Mouse (Mus musculus) embryonic facial prominence, embryonic 14.5 days (tissue): ENCODE measurements around the gene Dnajc3. TPM values are rescaled to one million over a fixed set of nuclear protein-coding genes. Genes with fewer than 3 reads are reported as not detected.

ENCODE experiments used
- ATAC-seq: fragments of 200-750 bp; cut with Nextera tagmentation; 2 replicates; pipeline ENCODE4 v1.8.0; 2017; ENCODE audit warnings: low read depth, moderate number of reproducible peaks, moderate TSS enrichment
- DNase-seq: peaks from one replicate; pipeline ENCODE4 v3.0.0-alpha.2; 2015; ENCODE audit warnings: low spot score
- H3K27ac ChIP-seq: fragments of 300-500 bp; sonication (generic); replicated peaks from 2 replicates; pipeline ENCODE4 v1.5.1; 2014; ENCODE audit warnings: low read depth, mild to moderate bottlenecking, low read length, moderate library complexity
- H3K27me3 ChIP-seq: fragments of 300-500 bp; sonication (generic); replicated peaks from 2 replicates; pipeline ENCODE4 v1.6.1; 2014; ENCODE audit warnings: low read length; ENCODE audit not compliant: control insufficient read depth, insufficient read depth
- H3K36me3 ChIP-seq: fragments of 300-500 bp; sonication (generic); 2 replicates; pipeline ENCODE4 v1.6.1; 2014; ENCODE audit warnings: low read length, mixed read lengths; ENCODE audit not compliant: control insufficient read depth, insufficient read depth
- H3K4me1 ChIP-seq: fragments of 300-500 bp; sonication (generic); 2 replicates; pipeline ENCODE4 v1.6.1; 2014; ENCODE audit warnings: antibody characterized with exemption, low read length; ENCODE audit not compliant: control insufficient read depth, insufficient read depth
- H3K4me2 ChIP-seq: fragments of 300-500 bp; sonication (generic); 2 replicates; pipeline ENCODE4 v1.6.1; 2014; ENCODE audit warnings: low read depth, mild to moderate bottlenecking, low read length, moderate library complexity, mixed read lengths
- H3K4me3 ChIP-seq: fragments of 300-500 bp; sonication (generic); 2 replicates; pipeline ENCODE4 v1.5.1; 2014; ENCODE audit warnings: low read depth, mild to moderate bottlenecking, low read length
- H3K9ac ChIP-seq: fragments of 300-500 bp; sonication (generic); 2 replicates; pipeline ENCODE4 v1.6.1; 2014; ENCODE audit warnings: low read depth, mild to moderate bottlenecking, low read length, moderate library complexity, mixed read lengths
- H3K9me3 ChIP-seq: fragments of 300-500 bp; sonication (generic); 2 replicates; pipeline ENCODE4 v1.6.1; 2016; ENCODE audit warnings: low read length; ENCODE audit not compliant: control insufficient read depth
- WGBS: fragments of 180-500 bp; shearing (Covaris S2); extraction: QIAGEN DNeasy Blood & Tissue Kit; methylation state at CpG from one replicate; pipeline ENCODE4 v1.1.7; 2014; 5-methylcytosine and 5-hydroxymethylcytosine counted together
- polyA plus RNA-seq: library from polyadenylated mRNA; unstranded; fragments of >200 nt; fragmentation: Nextera tagmentation; extraction: Ambion mirVana; gene quantifications from 2 replicates; pipeline ENCODE4 v1.2.1, GENCODE M21; 2014

Dnajc3 gene
- polyA plus RNA-seq, 1 experiment from 2014 or later: 54.2 TPM

- ATAC-seq: no peak
- WGBS: 73% methylated on average over 8 of the region's 8 CpGs
These were observed 30.2 kb upstream of the Dnajc3 start for GRCm38 (mm10) chr14:118907592-118907991.

GRCm38 (mm10) chr14:118909872-118910271 is 27.9 kb upstream of the Dnajc3 start:
- WGBS: 66% methylated on average over 8 of the region's 8 CpGs
- Histone ChIP-seq H3K27ac (no peak overlapping the region), H3K9ac (no peak overlapping the region), H3K9me3 (no peaks in the 10 kb centered on the region), H3K4me1 (no peaks in the 10 kb centered on the region), H3K36me3 (peaks cover 64% of the 10 kb centered on the region), H3K4me2 (no peak overlapping the region), H3K4me3 (no peak overlapping the region), H3K27me3 (no peaks in the 10 kb centered on the region)
- DNase-seq (no peak), ATAC-seq (no peak)

More at GRCm38 (mm10) chr14:118907592-118907991, 30.2 kb upstream of the Dnajc3 start:
- H3K9me3 ChIP-seq: no peaks in the 10 kb centered on the region
- no peak overlapping the region for H3K9ac ChIP-seq
- DNase-seq: no peak
- H3K4me2 ChIP-seq: no peak overlapping the region
- H3K4me1 ChIP-seq: no peaks in the 10 kb centered on the region
- peaks cover 82% of the 10 kb centered on the region for H3K36me3 ChIP-seq
- no peaks in the 10 kb centered on the region for H3K27me3 ChIP-seq
- H3K27ac ChIP-seq: no peak overlapping the region
- no peak overlapping the region for H3K4me3 ChIP-seq

DNA sequence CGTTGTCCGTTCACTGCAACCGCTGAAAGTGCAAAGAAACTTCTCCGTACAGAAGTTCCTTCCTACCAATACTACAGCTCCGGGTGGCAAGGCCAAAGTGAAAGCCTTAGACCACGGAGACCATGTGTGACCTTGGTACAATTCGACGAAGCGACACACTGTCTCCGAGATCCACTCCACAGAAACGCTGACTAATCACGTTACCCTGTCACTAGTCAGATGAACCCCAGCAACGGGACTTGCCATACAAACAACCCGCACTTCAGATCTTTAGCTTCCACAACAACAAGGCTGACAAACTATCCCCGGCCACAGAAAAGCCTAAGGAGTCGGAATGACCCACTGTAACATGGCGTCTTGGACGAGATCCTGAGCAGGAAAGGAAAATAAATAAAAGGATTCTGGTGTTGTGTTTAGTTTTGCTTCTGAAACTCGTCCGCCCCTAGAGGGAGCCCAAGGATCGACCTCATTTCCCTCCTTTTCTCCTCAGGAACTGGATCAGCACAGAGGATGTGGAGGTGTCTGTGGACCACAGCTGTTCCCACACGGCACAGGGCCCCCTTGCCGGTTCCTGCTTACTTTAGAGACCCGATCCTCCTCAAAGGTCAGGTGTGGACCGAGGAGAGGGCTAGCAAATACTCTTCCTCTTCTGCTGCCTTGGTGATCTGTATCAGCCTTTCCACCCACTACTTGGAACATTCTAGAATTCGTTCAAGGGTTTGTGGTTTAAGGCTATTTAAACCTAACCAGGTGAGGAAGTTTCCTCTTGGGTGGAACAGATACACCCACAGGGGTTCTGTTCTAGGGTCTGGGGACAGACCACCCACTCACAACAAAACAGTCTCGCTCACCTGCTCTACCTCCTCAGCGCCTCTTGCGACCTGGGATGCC is 27.2 kb upstream of the Dnajc3 start:
- no peaks in the 10 kb centered on the region for H3K9me3 ChIP-seq
- H3K4me2 ChIP-seq: peak overlapping the region; percentile 26; the same call in 1 of the 2 replicates
- H3K27ac ChIP-seq: no peak overlapping the region
- 0 out of 2 replicates have a peak overlapping the region, but pooled peaks have one; percentile 30 for H3K9ac ChIP-seq
- DNase-seq (peak; percentile 78), ATAC-seq (peak; percentile 66; the same call in 1 of the 2 replicates)
- peaks cover 58% of the 10 kb centered on the region for H3K36me3 ChIP-seq
- no peak overlapping the region for H3K4me3 ChIP-seq
- no peaks in the 10 kb centered on the region for H3K4me1 ChIP-seq
- 58% methylated on average over 29 of the region's 29 CpGs for WGBS
- H3K27me3 ChIP-seq: no peaks in the 10 kb centered on the region

- Histone ChIP-seq H3K36me3 (peaks cover 60% of the 10 kb centered on the region), H3K4me2 (no peak overlapping the region), H3K9ac (no peak overlapping the region), H3K4me3 (no peak overlapping the region), H3K27me3 (no peaks in the 10 kb centered on the region), H3K27ac (no peak overlapping the region), H3K9me3 (no peaks in the 10 kb centered on the region), H3K4me1 (no peaks in the 10 kb centered on the region)
- WGBS: 90% methylated on average over 6 of the region's 6 CpGs
- DNase-seq (no peak), ATAC-seq (no peak)
These were observed 26.3 kb upstream of the Dnajc3 start for GRCm38 (mm10) chr14:118911521-118911920.

DNA sequence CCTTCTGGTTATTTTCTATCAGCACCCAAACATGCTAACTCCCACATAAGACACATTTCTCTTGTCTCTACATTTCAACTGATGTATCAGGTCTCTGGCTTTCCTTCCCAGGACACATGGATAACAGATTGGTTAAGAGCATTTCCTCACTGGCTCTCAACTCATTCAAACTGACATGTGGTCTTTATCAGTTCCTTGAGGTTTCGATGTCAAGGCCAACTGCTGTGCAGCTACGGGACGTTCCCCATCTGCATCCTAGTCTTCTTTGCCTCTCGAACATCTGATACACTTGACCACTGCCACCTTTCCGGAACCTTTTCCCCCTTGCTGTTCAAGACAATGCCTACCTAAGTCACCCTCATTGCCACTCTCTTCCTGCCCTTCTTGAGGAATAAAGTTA is 24.1 kb upstream of the Dnajc3 start:
- Histone ChIP-seq H3K9me3 (no peaks in the 10 kb centered on the region), H3K9ac (no peak overlapping the region), H3K27ac (no peak overlapping the region), H3K4me2 (no peak overlapping the region), H3K4me1 (no peaks in the 10 kb centered on the region), H3K36me3 (peaks cover 49% of the 10 kb centered on the region), H3K4me3 (no peak overlapping the region), H3K27me3 (no peaks in the 10 kb centered on the region)
- WGBS: 40% methylated on average over 5 of the region's 5 CpGs
- ATAC-seq (no peak), DNase-seq (no peak)

- DNase-seq: no peak
- WGBS: 74% methylated on average over 8 of the region's 8 CpGs
These were observed 18.8 kb upstream of the Dnajc3 start for GRCm38 (mm10) chr14:118919025-118919424.

DNA sequence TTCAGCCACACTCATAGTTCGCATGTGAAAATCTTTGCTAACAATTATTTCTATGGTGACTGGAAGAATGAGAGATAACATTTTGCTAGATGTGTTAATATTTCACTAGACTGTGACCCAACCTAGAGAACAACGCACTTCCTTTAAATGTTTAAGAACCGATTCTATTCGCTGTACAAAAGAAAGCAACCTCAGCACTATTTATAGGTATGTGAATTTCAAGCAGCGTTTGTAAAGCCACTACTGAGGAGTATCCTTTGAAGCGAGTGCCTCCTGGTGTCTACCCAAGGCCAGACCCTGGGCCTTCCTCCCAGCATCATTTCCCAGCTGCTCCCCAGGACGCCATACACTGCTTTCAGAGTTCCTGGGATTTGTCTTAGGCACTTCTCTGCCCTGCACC is 17.1 kb upstream of the Dnajc3 start:
- H3K4me2 ChIP-seq: no peak overlapping the region
- H3K4me3 ChIP-seq: no peak overlapping the region
- no peaks in the 10 kb centered on the region for H3K9me3 ChIP-seq
- WGBS: 59% methylated on average over 7 of the region's 7 CpGs
- no peak overlapping the region for H3K27ac ChIP-seq
- DNase-seq: no peak
- no peaks in the 10 kb centered on the region for H3K27me3 ChIP-seq
- H3K9ac ChIP-seq: no peak overlapping the region
- peaks cover 31% of the 10 kb centered on the region for H3K4me1 ChIP-seq
- H3K36me3 ChIP-seq: peaks cover 28% of the 10 kb centered on the region
- ATAC-seq: no peak

More at GRCm38 (mm10) chr14:118919025-118919424, 18.8 kb upstream of the Dnajc3 start:
- H3K9ac ChIP-seq: no peak overlapping the region
- H3K36me3 ChIP-seq: peaks cover 32% of the 10 kb centered on the region
- H3K4me1 ChIP-seq: peaks cover 21% of the 10 kb centered on the region
- H3K27ac ChIP-seq: no peak overlapping the region
- no peaks in the 10 kb centered on the region for H3K27me3 ChIP-seq
- H3K4me3 ChIP-seq: no peak overlapping the region
- no peak for ATAC-seq
- no peaks in the 10 kb centered on the region for H3K9me3 ChIP-seq
- no peak overlapping the region for H3K4me2 ChIP-seq

GRCm38 (mm10) chr14:118922251-118922650 is 15.5 kb upstream of the Dnajc3 start:
- 28% methylated on average over 22 of the region's 22 CpGs for WGBS
- Histone ChIP-seq H3K4me3 (peak overlapping the region; percentile 73), H3K36me3 (peaks cover 19% of the 10 kb centered on the region), H3K4me2 (peak overlapping the region; percentile 92), H3K9ac (peak overlapping the region; percentile 58), H3K27ac (no peak overlapping the region), H3K4me1 (peaks cover 36% of the 10 kb centered on the region), H3K27me3 (no peaks in the 10 kb centered on the region), H3K9me3 (no peaks in the 10 kb centered on the region)
- ATAC-seq: no peak
- no peak for DNase-seq
